ENCODE assay signal across 23 mouse cellular contexts in genomic region chr8:97270582-97270981, GRCm38 (mm10).
DNase-seq lines count a peak whose midpoint lies in the region; ATAC-seq and TF ChIP-seq lines count a peak whose summit lies in the region.
"Had no signal": no experiment of that assay in that cellular context is flagged by ENCODE, and none has a peak within 500 bp of the region (broad histone marks: within the 10 kb centered on the region; RNA-seq: fewer than 3 reads in every experiment).

No protein-coding gene starts in this region.

- no peak overlapping the region for H3K4me2 ChIP-seq in hindbrain, embryonic 11.5 days (replicated peaks; ENCODE audit: low read depth, low read length)
- H3K4me2 ChIP-seq: embryonic facial prominence, embryonic 13.5 days; forebrain, embryonic 15.5 days had no signal

- H3K27me3 ChIP-seq in hindbrain, embryonic 11.5 days (ENCODE audit: control insufficient read depth, insufficient read depth, low read length) = no peaks in the 10 kb centered on the region
- H3K27me3 ChIP-seq in hindbrain, embryonic 10.5 days (ENCODE audit: insufficient read depth, poor library complexity, severe bottlenecking) = no peaks in the 10 kb centered on the region
- H3K27me3 ChIP-seq: embryonic facial prominence, embryonic 13.5 days; forebrain, embryonic 15.5 days had no signal

- H3K36me3 ChIP-seq in hindbrain, embryonic 11.5 days (ENCODE audit: control insufficient read depth, insufficient read depth, low read length) = no peaks in the 10 kb centered on the region
- no peaks in the 10 kb centered on the region for H3K36me3 ChIP-seq in hindbrain, embryonic 10.5 days
- H3K36me3 ChIP-seq: embryonic facial prominence, embryonic 13.5 days; forebrain, embryonic 15.5 days; G1E; heart, embryonic 10.5 days had no signal

- WGBS in hindbrain, embryonic 11.5 days = 56% methylated on average over 3 of the region's 3 CpGs
- WGBS in hindbrain, embryonic 10.5 days = 42% methylated on average over 3 of the region's 3 CpGs

- no peak for TF ChIP-seq CTCF in brain, embryonic 14.5 days (IDR thresholded peaks at IDR 0.05; ENCODE audit: borderline replicate concordance, extremely low read depth, insufficient read depth, insufficient read length)

- TF ChIP-seq POLR2A in brain, embryonic 14.5 days (IDR thresholded peaks at IDR 0.05; ENCODE audit: borderline replicate concordance, extremely low read depth, insufficient read depth, insufficient read length, poor library complexity, severe bottlenecking) = no peak

- 0 out of 2 replicates have a peak, but pooled peaks have one; percentile 33 for ATAC-seq in hindbrain, embryonic 11.5 days (ENCODE audit: low FRiP score)
- ATAC-seq: CD4-positive, CD25-positive, alpha-beta regulatory T cell, adult 4 months; forebrain, embryonic 15.5 days; intestine, embryonic 16.5 days had no signal

- H3K9ac ChIP-seq in hindbrain, embryonic 11.5 days (ENCODE audit: low read depth, low read length) = no peak overlapping the region
- H3K9ac ChIP-seq: embryonic facial prominence, embryonic 13.5 days; forebrain, embryonic 15.5 days had no signal

- no peak overlapping the region for H3K27ac ChIP-seq in hindbrain, embryonic 11.5 days (ENCODE audit: low read depth, low read length)
- H3K27ac ChIP-seq in hindbrain, embryonic 10.5 days = no peak overlapping the region
- H3K27ac ChIP-seq: embryonic facial prominence, embryonic 13.5 days; forebrain, embryonic 15.5 days; heart, embryonic 10.5 days had no signal

- H3K4me1 ChIP-seq in hindbrain, embryonic 11.5 days (replicated peaks; ENCODE audit: control insufficient read depth, insufficient read depth, low read length) = no peaks in the 10 kb centered on the region
- H3K4me1 ChIP-seq in hindbrain, embryonic 10.5 days (replicated peaks) = peaks cover 5% of the 10 kb centered on the region; the same call in 1 of the 2 replicates
- H3K4me1 ChIP-seq: embryonic facial prominence, embryonic 13.5 days; heart, embryonic 10.5 days had no signal

- H3K4me3 ChIP-seq in hindbrain, embryonic 11.5 days (ENCODE audit: low read depth, low read length) = no peak overlapping the region
- H3K4me3 ChIP-seq in hindbrain, embryonic 10.5 days = no peak overlapping the region
- H3K4me3 ChIP-seq: embryonic facial prominence, embryonic 13.5 days; forebrain, embryonic 15.5 days; heart, embryonic 10.5 days had no signal

- DNase-seq in embryo, embryonic 10.5 days (ENCODE audit: low spot score) = peak; percentile 15
- no peak for DNase-seq in embryo, embryonic 10 days (ENCODE audit: low spot score)
- DNase-seq in hindbrain, embryonic 11.5 days (ENCODE audit: low spot score) = no peak
- no peak for DNase-seq in hindbrain, embryonic 10.5 days (ENCODE audit: low spot score)
- DNase-seq in kidney, postnatal 14 days = peak; percentile 6
- DNase-seq in kidney, adult 9 months = no peak
- peak; percentile 61 for DNase-seq in brain, embryonic 14.5 days (ENCODE audit: low read depth)
- no peak for DNase-seq in cerebellum, adult 8-10 months
- DNase-seq: adrenal gland, adult 8-10 months; adrenal gland, postnatal 36 days; B cell, adult 2 months; cerebellum, adult 11 months; cerebellum, adult 9-10 months; cerebellum, postnatal 25 days; gastrocnemius, postnatal 10 days; heart, adult 18-20 months; heart, postnatal 10 days had no signal

- no peaks in the 10 kb centered on the region for H3K9me3 ChIP-seq in hindbrain, embryonic 11.5 days (ENCODE audit: control insufficient read depth, low read length)
- H3K9me3 ChIP-seq in hindbrain, embryonic 10.5 days = no peaks in the 10 kb centered on the region
- H3K9me3 ChIP-seq: embryonic facial prominence, embryonic 13.5 days; forebrain, embryonic 15.5 days; heart, embryonic 10.5 days had no signal

Comparison
In these comparisons a context has a peak if more than half of its experiments do, and no peak if none do; other contexts are left out.
1. DNase-seq: peak in embryo, embryonic 10.5 days (single experiment), kidney, postnatal 14 days (single experiment) and brain, embryonic 14.5 days (single experiment); none in embryo, embryonic 10 days (single experiment), hindbrain, embryonic 11.5 days (single experiment), hindbrain, embryonic 10.5 days (single experiment), kidney, adult 9 months (single experiment) and cerebellum, adult 8-10 months (single experiment).